Mouse (Mus musculus): Measurements from ENCODE around the gene Gm156. TPM values are rescaled to one million over a fixed set of nuclear protein-coding genes. Genes with fewer than 3 reads are reported as not detected.
"Not testable (repeated sequence)": the region's sequence is repeated elsewhere in the genome, so short reads cannot be mapped to it uniquely, and the experiment has no call there.

The Gm156 gene
- polyA plus RNA-seq (2016; fragmentation: Nextera tagmentation; extraction: Ambion mirVana), result not detected in 2 replicates

DNA sequence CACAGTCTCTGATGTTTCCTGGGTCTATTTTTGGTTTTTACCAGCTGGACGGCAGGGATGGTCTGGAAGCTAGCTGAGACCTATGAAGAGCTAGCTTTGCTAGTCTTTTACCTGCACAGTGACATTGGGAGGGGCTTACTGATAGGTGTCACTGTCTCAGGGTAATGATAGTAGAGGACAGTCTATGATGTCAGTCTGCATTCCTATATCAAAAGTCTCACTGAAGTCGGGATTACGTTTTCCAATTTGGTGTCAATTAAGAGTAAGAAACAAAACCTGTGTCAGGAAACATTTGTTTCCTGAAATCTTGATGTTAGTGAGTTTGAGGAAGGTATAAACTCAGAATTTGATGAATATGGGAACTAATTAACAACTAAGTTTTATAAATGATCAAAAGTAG is at the start of gene Gm156:
Gm156 (minus strand) TSS at position 101 of the 400 bp plus-strand sequence.
- not testable (repeated sequence) for H3K9me3 ChIP-seq; H3K4me3 ChIP-seq; H3K4me2 ChIP-seq (replicated peaks); H3K9ac ChIP-seq (replicated peaks); H3K27ac ChIP-seq (replicated peaks); H3K36me3 ChIP-seq; ATAC-seq (ENCODE audit: low FRiP score, low read depth); H3K27me3 ChIP-seq; H3K4me1 ChIP-seq
- 94% methylated on average over 3 of the region's 3 CpGs for WGBS

DNA sequence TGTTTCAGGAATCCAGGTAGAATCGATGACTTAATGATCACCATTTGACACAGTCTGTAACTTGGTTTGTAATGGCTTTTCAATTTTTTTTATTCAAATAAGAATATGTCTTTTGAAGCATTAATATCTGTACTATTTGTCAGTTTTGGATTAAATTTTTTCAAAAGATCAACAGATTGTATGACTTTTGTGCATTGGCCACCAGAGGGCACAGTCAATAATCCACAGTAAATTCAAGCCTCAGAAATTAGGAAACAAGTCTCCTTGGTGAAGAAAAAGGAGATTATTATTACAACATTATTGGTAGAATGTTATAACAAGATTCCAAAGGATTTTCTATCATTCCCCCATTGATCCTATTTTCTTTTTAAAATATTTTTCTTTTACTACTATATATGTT is 41.5 kb upstream of the Gm156 start:
- no peak overlapping the region for H3K4me3 ChIP-seq
- no peak for ATAC-seq (ENCODE audit: low FRiP score, low read depth)
- no peak overlapping the region for H3K4me2 ChIP-seq (replicated peaks)
- H3K4me1 ChIP-seq, result no peaks in the 10 kb centered on the region
- H3K27ac ChIP-seq (replicated peaks), result no peak overlapping the region
- H3K9ac ChIP-seq (replicated peaks), result no peak overlapping the region
- H3K9me3 ChIP-seq, result peaks cover 32% of the 10 kb centered on the region; the same call in 1 of the 2 replicates
- H3K36me3 ChIP-seq, result no peaks in the 10 kb centered on the region
- 93% methylated on average over 1 of the region's 1 CpGs for WGBS
- H3K27me3 ChIP-seq, result no peaks in the 10 kb centered on the region

DNA sequence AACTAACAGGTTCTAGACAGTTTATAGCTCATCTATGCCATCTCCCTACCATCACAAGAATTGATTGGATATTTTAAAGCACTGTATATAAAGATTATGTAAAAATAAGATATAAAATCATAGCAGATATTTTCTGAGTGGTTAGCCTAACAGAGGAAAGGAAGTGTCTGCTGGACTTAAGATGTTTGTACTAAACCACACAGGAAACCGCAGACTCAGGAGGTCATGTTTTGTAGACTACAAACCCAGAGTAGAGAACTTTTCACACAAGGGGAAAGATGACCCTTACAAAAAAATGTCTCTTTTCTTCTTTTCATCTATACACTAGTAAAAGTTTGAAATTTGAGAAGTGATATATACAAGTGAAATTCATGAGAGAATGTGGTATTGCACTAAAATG is 39.9 kb upstream of the Gm156 start:
- Histone ChIP-seq H3K9me3 (peaks cover 36% of the 10 kb centered on the region; the same call in 1 of the 2 replicates), H3K4me2 (replicated peaks) (no peak overlapping the region), H3K27me3 (no peaks in the 10 kb centered on the region), H3K27ac (replicated peaks) (no peak overlapping the region), H3K4me1 (no peaks in the 10 kb centered on the region), H3K36me3 (no peaks in the 10 kb centered on the region), H3K9ac (replicated peaks) (no peak overlapping the region), H3K4me3 (no peak overlapping the region)
- ATAC-seq (ENCODE audit: low FRiP score, low read depth), result no peak
- 87% methylated on average over 1 of the region's 1 CpGs for WGBS

DNA sequence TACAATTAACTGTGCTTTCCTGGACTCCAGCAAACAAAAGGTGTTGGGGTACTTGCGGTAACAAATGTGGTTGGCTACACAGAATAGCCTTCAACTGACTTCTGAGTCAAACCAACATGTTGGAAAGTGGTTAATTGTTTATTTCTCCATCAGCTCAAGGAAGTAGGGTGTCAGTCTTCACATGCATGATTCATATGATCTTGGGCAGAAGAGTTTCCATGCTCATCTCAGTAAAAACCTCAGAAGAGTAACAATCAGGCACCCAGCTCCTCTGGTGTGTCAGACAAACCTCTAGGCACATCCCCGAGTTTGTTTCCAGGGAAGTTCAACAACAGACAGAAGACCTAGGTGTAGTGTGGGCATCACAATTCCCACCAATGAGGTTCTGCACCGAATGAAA is 33.7 kb upstream of the Gm156 start:
- no peak overlapping the region for H3K4me2 ChIP-seq (replicated peaks)
- no peak overlapping the region for H3K9ac ChIP-seq (replicated peaks)
- no peaks in the 10 kb centered on the region for H3K36me3 ChIP-seq
- H3K4me1 ChIP-seq, result no peaks in the 10 kb centered on the region
- ATAC-seq (ENCODE audit: low FRiP score, low read depth), result no peak
- WGBS, result 70% methylated on average over 3 of the region's 3 CpGs
- H3K27me3 ChIP-seq, result no peaks in the 10 kb centered on the region
- no peak overlapping the region for H3K4me3 ChIP-seq
- H3K9me3 ChIP-seq, result peaks cover 25% of the 10 kb centered on the region; the same call in 1 of the 2 replicates
- no peak overlapping the region for H3K27ac ChIP-seq (replicated peaks)

DNA sequence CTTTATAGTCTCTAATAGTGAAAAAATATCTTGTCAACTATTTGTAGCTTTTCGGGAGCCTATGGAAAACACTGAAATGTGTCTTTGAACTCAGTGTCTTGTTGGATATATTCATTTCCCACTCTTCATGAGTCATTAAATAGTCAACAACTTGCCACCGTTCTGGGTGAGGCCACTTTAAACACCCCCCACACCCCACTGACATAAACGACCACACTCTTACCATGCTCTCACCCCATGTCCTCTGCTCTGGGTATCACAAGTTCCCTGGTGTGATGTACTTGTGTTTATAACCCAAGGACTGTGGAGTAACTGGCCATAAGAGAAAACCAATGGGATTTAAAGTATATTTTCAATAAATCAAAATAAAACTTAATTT is 36.4 kb downstream of the Gm156 start:
- H3K27ac ChIP-seq (replicated peaks), result no peak overlapping the region
- peaks cover 6% of the 10 kb centered on the region; the same call in 1 of the 2 replicates for H3K9me3 ChIP-seq
- no peak for ATAC-seq (ENCODE audit: low FRiP score, low read depth)
- H3K4me2 ChIP-seq (replicated peaks), result no peak overlapping the region
- no peaks in the 10 kb centered on the region for H3K36me3 ChIP-seq
- H3K9ac ChIP-seq (replicated peaks), result no peak overlapping the region
- 78% methylated on average over 3 of the region's 3 CpGs for WGBS
- H3K4me1 ChIP-seq, result no peaks in the 10 kb centered on the region
- no peaks in the 10 kb centered on the region for H3K27me3 ChIP-seq
- H3K4me3 ChIP-seq, result no peak overlapping the region

DNA sequence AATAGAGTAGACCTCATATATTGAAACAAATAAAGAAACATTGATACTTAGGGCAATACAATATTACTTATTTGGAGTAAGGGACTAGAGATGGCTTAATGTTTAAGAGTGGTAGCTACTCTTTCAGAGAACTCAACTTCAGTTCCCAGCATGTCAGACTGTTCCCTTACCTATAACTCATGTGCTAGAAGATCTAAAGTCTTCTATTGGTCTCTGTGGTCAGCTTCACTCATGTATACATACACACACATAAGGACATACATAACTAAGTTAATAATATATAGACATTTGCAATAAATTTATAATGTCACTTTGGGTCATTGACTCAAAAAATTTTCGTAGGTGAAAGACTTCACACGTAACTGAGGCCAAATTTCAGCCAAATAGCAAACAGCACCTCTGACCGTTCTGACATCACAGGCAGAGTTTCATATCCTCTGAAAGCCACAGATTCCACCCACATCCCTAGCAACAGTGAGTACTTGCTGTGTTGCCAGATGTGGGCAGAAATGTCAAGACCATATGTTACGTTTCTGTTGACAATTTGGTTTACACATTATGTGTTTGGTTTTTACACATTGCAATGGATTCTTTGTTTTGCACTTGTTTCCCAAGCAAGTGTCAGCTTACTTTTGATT is 36.9 kb downstream of the Gm156 start:
- Histone ChIP-seq H3K9ac (replicated peaks) (no peak overlapping the region), H3K4me1 (no peaks in the 10 kb centered on the region), H3K4me3 (no peak overlapping the region), H3K27me3 (no peaks in the 10 kb centered on the region), H3K9me3 (peaks cover 6% of the 10 kb centered on the region; the same call in 1 of the 2 replicates), H3K27ac (replicated peaks) (no peak overlapping the region), H3K36me3 (no peaks in the 10 kb centered on the region), H3K4me2 (replicated peaks) (no peak overlapping the region)
- WGBS, result 86% methylated on average over 4 of the region's 4 CpGs
- ATAC-seq (ENCODE audit: low FRiP score, low read depth), result no peak

DNA sequence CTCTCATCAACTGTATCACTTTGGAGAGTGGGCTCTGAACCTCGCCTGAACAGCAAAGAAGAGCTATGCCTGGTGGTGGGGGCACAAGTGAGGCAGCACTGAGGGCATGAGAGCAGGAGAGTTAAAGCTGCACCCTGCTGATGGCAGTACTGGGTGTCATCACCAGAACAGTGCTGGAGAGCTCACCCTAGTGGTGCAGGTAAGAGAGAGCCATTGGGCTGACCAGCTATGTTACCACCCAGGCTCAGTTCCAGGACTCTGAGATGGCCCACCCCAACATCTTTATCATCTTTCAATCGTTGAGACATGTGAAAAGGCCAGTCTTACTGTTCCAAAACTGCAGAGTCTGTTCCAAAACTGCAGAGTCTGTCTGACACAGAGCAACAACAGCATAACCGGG is 37.9 kb downstream of the Gm156 start:
- H3K27me3 ChIP-seq, result no peaks in the 10 kb centered on the region
- H3K4me3 ChIP-seq, result no peak overlapping the region
- H3K4me1 ChIP-seq, result no peaks in the 10 kb centered on the region
- no peaks in the 10 kb centered on the region for H3K36me3 ChIP-seq
- no peak for ATAC-seq (ENCODE audit: low FRiP score, low read depth)
- H3K27ac ChIP-seq (replicated peaks), result no peak overlapping the region
- 71% methylated on average over 3 of the region's 3 CpGs for WGBS
- H3K9me3 ChIP-seq, result peaks cover 6% of the 10 kb centered on the region; the same call in 1 of the 2 replicates
- no peak overlapping the region for H3K4me2 ChIP-seq (replicated peaks)
- H3K9ac ChIP-seq (replicated peaks), result no peak overlapping the region

DNA sequence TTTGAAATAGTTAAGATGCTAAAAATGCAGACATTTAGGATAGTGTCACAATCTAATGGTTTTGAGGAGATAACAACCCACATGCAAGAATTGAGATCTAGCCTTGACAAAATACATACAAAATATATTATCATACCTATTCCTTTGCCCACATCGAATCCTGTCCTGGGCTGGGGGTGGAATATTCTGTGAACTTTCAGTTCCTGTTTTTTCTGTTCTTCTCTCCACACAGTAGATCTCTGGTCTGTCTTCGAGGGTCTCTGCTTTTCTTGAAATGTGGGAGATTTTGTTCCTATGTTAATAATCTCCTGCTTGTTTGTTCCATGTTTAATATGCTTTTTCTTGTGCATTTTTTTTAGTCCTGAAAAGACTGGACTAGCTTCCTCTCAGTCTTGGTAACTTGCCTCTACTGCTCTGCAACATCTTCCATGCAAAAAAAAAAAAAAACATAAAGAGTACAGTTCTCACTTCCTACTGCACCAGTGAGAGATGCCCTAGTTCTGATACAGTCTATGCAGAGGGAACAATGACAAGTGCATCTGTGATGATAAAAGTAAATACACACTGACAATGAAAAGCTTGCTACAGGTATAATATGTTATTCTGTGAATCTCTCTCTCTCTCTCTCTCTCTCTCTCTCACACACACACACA is 43.9 kb downstream of the Gm156 start, which contains the start of gene Klri2:
Klri2 (minus strand) TSS at position 416 of the 653 bp plus-strand sequence.
- no peaks in the 10 kb centered on the region for H3K9me3 ChIP-seq
- H3K4me3 ChIP-seq, result no peak within 1 kb of the TSS
- no peaks in the 10 kb centered on the region for H3K27me3 ChIP-seq
- ATAC-seq (ENCODE audit: low FRiP score, low read depth), result no peak
- H3K36me3 ChIP-seq, result no peaks in the 10 kb centered on the region
- WGBS, result 65% methylated on average over 2 of the region's 2 CpGs
- no peak within 1 kb of the TSS for H3K4me2 ChIP-seq (replicated peaks)
- H3K9ac ChIP-seq (replicated peaks), result no peak within 1 kb of the TSS
- H3K27ac ChIP-seq (replicated peaks), result no peak within 1 kb of the TSS
- no peaks in the 10 kb centered on the region for H3K4me1 ChIP-seq

DNA sequence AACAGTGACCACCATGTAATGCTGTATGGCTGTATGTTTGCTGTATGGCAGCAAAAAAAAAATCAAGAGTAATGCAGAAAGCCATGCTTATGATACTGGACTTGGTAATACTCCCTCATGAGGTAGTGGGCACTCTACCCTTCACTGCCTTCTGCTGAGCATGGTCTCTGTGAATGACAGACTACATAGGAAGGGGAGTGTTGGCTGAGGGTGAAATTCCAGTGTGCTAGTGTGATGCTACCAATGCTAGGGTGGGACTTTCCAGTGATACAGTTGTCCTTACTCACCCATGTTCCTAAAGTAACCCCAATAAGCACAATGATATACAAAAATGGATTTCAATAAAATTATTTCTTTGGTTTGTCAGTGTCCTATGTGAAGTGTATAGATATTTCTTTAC is 47.7 kb downstream of the Gm156 start:
- no peak overlapping the region for H3K4me2 ChIP-seq (replicated peaks)
- no peak overlapping the region for H3K27ac ChIP-seq (replicated peaks)
- H3K9me3 ChIP-seq, result no peaks in the 10 kb centered on the region
- no peak overlapping the region for H3K9ac ChIP-seq (replicated peaks)
- ATAC-seq (ENCODE audit: low FRiP score, low read depth), result no peak
- no peaks in the 10 kb centered on the region for H3K36me3 ChIP-seq
- H3K4me3 ChIP-seq, result no peak overlapping the region
- H3K27me3 ChIP-seq, result no peaks in the 10 kb centered on the region
- H3K4me1 ChIP-seq, result no peaks in the 10 kb centered on the region

DNA sequence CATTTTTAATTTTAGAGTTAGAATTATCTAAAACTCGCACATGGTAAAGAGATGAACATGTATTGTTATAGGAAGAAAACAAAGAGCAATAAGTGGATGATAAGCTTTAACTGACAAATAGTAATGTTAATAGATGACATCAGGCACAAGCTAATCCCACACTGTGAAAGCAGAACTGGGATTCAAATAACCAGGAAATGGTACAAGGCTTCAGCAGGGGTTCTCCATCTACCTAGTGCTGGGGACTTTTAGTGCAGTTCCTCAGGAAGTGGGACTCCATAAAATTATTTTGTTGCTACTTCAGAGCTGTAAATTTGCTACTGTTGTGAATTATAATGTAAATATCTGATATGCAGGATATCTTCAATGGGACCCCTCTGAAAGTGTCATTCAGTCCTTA is 56.8 kb downstream of the Gm156 start:
- no peak overlapping the region for H3K27ac ChIP-seq (replicated peaks)
- H3K4me1 ChIP-seq, result no peaks in the 10 kb centered on the region
- H3K9me3 ChIP-seq, result no peaks in the 10 kb centered on the region
- no peak overlapping the region for H3K4me2 ChIP-seq (replicated peaks)
- H3K4me3 ChIP-seq, result no peak overlapping the region
- no peaks in the 10 kb centered on the region for H3K27me3 ChIP-seq
- WGBS, result 82% methylated on average over 1 of the region's 1 CpGs
- no peaks in the 10 kb centered on the region for H3K36me3 ChIP-seq
- no peak for ATAC-seq (ENCODE audit: low FRiP score, low read depth)
- no peak overlapping the region for H3K9ac ChIP-seq (replicated peaks)

DNA sequence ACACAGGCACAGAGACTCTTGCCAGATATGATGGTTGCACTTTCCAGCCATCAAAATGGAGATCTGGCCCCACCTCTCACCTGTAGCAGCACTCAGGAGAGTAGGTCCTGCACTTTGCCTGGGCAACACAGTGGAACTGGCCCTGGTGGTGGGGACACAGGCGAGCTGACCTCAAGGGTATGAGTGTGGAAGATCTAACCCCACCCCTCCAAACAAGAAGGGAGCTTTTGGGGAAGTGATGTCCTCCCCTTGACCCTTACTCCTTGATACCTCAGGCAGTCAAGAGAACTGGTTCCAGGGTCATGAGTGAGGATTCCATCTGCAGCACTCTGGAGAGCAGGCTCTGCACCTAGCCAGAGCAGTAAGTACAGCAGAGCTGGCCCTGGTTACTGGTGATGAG is 62.7 kb downstream of the Gm156 start:
- Histone ChIP-seq H3K4me3 (no peak overlapping the region), H3K27me3 (no peaks in the 10 kb centered on the region), H3K4me2 (replicated peaks) (no peak overlapping the region), H3K9ac (replicated peaks) (no peak overlapping the region), H3K9me3 (no peaks in the 10 kb centered on the region), H3K36me3 (no peaks in the 10 kb centered on the region), H3K4me1 (no peaks in the 10 kb centered on the region), H3K27ac (replicated peaks) (no peak overlapping the region)
- 84% methylated on average over 1 of the region's 1 CpGs for WGBS
- 0 out of 2 replicates have a peak, but pooled peaks have one; percentile 41 for ATAC-seq (ENCODE audit: low FRiP score, low read depth)

DNA sequence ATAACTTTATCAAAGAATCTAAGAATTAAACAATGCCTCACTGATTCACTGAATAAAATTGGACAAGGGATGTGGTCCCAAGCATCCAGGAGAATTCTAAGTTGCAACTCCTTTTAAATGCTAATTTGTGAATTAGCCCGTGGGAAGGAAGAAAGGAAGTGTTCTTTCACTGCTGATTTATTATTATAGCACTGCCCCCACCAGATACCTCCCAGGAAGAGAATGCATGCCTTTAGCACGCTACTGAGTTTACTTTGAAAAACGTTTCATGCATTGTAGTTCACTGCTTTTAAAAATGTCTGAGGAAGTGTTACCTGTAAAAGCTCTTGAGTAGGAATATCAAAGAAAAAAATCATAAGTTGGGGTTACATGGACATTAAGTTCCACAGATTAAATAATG is 63.6 kb downstream of the Gm156 start:
- Histone ChIP-seq H3K9ac (replicated peaks) (no peak overlapping the region), H3K27ac (replicated peaks) (no peak overlapping the region), H3K36me3 (no peaks in the 10 kb centered on the region), H3K4me2 (replicated peaks) (no peak overlapping the region), H3K9me3 (no peaks in the 10 kb centered on the region), H3K27me3 (no peaks in the 10 kb centered on the region), H3K4me3 (no peak overlapping the region), H3K4me1 (no peaks in the 10 kb centered on the region)
- WGBS, result 23% methylated on average over 3 of the region's 3 CpGs
- no peak for ATAC-seq (ENCODE audit: low FRiP score, low read depth)
